Mouse (Mus musculus) layer of hippocampus, postnatal 25 days (tissue): ENCODE data around the gene Gm21860. TPM values are rescaled to one million over a fixed set of nuclear protein-coding genes. Genes with fewer than 3 reads are reported as not detected.

Experiments
- total RNA-seq, 2 experiments: library from RNA; stranded (reverse); gene quantifications; 2 replicates each; pipeline ENCODE4 v1.2.3; 2021

Gm21860 gene
- total RNA-seq, 2 experiments from 2014 or later: not detected

Other genes starting within 250 kb of the Gm21860 start
- gene Gm47283, start 29.9 kb upstream of the Gm21860 start, total RNA-seq: not detected
- not detected for gene Gm21748, start 84.4 kb upstream of the Gm21860 start, total RNA-seq